Mouse (Mus musculus): Measurements from ENCODE around the gene Magee1.

DNA sequence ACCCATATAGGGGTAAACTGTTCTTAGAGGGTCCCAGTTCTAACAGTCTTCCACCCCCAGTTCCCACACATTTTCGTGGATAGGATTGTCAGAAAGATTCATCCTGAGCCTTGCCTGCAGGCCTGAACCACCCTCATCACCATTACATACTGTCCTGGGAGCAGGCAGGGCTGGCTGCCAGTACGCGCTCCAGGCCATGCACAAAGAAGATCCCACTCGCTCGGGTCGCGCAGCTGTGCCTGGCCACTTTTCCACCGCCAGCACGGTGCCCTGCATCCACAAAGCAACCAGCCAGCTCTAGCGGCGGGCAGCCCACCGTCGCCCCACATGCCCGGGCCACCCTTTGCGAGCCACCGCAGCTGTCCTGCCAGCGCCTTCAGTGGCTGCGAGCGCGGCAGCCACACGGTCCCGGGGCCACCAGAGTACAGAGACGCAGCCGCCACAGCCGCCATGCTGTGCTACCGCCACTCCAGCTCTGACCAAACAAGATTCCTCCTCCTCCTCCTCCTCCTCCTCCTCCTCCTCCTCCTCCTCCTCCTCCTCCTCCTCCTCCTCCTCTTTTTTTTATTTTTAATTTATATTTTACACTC is 31.8 kb downstream of the Magee1 start:
- TF ChIP-seq POLR2A (IDR thresholded peaks at IDR 0.05; ENCODE audit: borderline replicate concordance, extremely low read depth, low read depth, low read length) (no peak), CTCF (IDR thresholded peaks at IDR 0.05; ENCODE audit: insufficient read depth, low read length) (no peak)
